Mouse (Mus musculus): ENCODE measurements around the gene Blnk.

Gene Blnk

GRCm38 (mm10) chr19:40994057-40994585, at the start of gene Blnk:
Gene Blnk, minus strand, starts transcription at chr19:40994535.
- DNase-seq (ENCODE audit: low read depth, low spot score) = no peak

DNA sequence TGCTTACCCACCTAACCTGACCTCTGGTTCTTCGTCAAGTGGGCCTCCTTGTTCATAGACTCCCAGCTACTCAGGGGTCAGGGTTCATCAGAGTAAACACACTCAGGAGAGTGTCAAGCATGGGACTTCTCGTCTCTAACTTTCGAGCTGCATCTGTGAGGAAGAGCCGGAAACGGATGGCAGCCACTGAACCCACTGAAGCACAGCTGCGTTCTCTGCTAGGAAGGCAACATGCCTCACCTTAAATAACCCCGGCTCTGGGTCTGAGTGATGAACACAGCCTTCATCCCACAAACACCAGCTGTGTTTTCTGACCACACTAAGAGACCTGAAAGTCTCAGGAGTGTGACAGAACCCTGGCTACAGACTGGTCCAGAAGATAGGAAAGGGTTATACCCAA, 44.8 kb upstream of the Blnk start:
- DNase-seq (ENCODE audit: low read depth, low spot score) = no peak

- no peak for DNase-seq (ENCODE audit: low read depth, low spot score)
Measured at GRCm38 (mm10) chr19:41035809-41036551, 41.6 kb upstream of the Blnk start.

DNA sequence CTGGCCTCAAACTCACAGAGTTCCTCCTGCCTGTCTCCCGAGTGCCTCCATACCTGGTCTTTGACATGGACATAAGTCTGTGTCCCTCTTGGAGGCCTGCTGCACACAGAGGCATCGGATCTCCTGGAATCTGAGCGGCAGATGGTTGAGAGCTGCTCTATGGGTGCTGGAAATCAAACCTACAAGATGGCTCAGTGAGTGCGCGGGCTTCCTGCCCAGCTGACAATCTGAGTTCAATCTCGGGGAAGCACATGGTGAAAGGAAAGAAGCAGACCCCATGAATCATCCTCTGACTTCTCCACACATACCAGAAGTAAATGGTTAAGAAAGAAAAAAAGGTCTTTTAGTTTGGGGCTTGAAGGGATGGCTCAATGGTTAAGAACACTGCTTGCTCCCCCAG, 37.5 kb upstream of the Blnk start:
- DNase-seq (ENCODE audit: low read depth, low spot score) = no peak

DNA sequence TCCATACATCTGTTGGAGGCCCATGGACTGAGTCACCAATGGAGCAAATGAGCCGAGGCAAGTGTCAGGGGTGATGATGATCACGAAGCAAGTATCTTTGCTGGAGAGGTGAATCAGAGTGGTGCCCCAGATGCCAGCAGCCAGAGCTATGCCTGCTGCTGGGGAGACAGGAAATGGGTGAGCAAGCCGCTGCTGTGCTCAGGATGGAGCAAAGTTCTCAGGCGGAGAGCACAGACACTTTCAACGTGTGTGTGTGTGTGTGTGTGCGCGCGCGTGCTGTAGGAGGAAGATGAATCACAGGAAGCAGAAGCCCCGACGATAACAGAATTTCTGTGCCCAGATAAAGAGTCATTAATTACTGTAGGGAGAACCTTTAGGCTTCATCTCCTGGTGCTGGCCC, 36.7 kb upstream of the Blnk start:
- no peak for DNase-seq (ENCODE audit: low read depth, low spot score)

DNA sequence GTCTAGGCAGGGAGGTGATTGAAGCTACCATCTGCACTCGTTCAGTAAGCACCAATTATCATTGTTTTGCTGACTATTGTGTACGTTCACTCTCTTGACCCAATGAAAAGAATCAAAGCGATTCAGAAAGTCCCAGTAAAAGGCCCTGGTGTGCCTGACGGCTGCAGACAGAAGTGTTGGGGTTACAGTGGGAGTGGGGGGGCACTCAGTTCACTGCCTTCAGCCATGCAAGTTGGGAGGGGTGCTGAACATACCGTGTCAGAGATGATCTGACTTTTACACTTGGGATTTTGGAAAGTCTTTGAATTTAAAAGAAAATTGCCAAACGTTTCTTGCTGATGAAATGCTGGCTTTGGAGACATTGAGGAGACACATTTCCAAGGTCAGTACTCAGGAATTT, 35.8 kb upstream of the Blnk start:
- DNase-seq (ENCODE audit: low read depth, low spot score) = no peak

DNA sequence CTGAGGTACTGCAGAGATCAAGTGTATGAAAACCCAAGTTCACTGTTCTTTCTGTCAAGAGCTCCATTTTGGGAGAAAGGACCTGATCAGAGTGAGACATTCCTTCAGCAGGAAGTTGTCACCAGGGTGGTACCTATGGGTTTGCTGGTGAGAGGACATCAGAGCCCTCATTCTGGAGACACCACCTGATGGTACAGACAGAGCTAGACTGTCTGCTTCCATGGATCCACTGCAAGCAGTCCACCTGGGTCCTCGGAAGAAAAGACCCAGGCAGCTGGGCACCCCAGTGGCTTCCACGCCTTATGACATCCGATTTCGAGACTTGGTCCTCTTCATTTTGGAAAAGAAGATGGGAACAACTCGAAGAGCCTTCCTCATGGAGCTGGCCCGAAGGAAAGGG, 34.9 kb upstream of the Blnk start, which contains the start of gene Dntt:
Gene Dntt (plus strand): TSS at position 57 of the 400 bp plus-strand sequence.
- no peak for DNase-seq (ENCODE audit: low read depth, low spot score)

- DNase-seq (ENCODE audit: low read depth, low spot score) = no peak
Measured at GRCm38 (mm10) chr19:41027601-41028000, 33.3 kb upstream of the Blnk start.

DNA sequence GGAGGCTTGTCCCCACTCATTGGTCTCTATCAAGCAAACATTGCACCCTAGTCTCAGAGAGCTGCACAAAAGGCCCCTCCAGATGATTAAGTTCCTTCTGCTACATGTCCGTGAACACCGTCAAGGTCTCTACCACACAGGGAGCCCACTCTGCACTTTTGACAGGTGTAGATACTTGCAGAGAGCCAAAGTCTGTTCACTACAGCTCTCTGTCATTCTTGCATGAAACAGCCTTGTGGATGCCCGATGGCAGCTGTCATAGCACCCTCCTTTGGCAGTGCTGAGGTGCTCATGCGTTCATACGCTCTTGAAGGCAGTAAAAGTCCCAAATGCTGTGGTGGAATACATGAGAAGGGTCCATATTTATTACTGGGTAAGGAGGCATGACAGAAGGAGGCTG, 32.7 kb upstream of the Blnk start:
- DNase-seq (ENCODE audit: low read depth, low spot score) = no peak

DNA sequence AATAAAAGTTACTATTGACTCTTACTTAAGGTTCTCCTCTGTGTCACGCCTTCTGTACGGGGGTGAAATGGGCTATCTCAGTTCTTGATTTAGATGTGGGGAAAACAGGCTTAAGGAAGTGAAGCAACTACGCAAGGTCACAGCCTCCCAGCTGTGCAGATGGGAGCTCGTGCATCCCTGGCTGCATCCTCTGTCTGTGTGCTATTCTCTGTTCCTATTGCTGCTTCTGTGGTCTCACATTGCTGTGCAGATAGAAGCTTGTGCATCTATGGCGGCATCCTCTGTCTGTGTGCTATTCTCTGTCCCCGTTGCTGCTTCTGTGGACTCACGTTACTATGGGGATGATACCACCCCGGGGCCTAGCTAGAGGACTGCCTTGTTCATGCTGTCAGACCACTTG, 32.2 kb upstream of the Blnk start:
- no peak for DNase-seq (ENCODE audit: low read depth, low spot score)

DNA sequence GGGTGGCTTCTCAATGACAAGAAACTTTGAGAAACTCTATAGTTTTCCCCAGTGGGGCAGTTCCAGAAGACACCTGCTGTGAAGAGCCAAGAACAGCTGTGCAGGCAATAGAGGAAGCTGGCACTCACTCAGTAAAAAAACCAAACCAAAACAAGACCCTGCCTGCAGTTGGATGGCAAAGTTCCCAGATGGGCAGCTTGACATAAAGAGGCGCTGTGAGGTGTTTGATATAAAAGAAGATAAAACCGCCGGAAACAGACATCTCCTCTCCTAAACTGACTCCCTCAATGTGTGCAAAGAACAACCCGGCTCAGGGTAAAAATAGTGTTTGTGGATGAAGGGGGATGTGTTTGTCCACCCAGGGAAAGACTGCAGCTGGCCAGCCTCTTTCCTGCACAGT, 27.9 kb upstream of the Blnk start:
- DNase-seq (ENCODE audit: low read depth, low spot score) = no peak

GRCm38 (mm10) chr19:41020537-41020936, 26.2 kb upstream of the Blnk start:
- no peak for DNase-seq (ENCODE audit: low read depth, low spot score)

GRCm38 (mm10) chr19:41019164-41019675, 24.9 kb upstream of the Blnk start:
- no peak for DNase-seq (ENCODE audit: low read depth, low spot score)

GRCm38 (mm10) chr19:41015951-41016716, 21.8 kb upstream of the Blnk start:
- peak; percentile 57 for DNase-seq (ENCODE audit: low read depth, low spot score)

- DNase-seq (ENCODE audit: low read depth, low spot score) = no peak
Measured at GRCm38 (mm10) chr19:41014003-41014402, 19.7 kb upstream of the Blnk start.

DNA sequence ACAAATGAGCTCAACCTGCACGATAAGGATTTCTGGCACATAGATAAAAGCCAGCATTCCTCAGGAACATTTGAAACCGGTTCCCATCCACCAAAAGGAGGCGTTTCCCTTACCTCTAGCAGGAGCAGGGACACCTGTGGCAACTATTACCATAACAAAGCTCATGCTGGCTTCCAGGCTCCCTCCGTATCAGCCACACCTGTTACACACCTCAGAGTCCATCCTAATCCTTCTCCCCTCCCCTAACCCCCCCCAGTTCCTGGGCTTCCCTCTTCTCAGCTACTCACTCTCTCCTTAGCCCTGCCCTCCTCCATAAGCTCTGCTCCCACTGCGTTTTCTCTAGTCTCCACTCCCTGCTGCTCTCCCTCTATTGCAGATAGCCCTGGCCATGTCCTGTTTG, 19.3 kb upstream of the Blnk start:
- DNase-seq (ENCODE audit: low read depth, low spot score) = no peak

- no peak for DNase-seq (ENCODE audit: low read depth, low spot score)
Measured at GRCm38 (mm10) chr19:41011676-41012075, 17.3 kb upstream of the Blnk start.

DNA sequence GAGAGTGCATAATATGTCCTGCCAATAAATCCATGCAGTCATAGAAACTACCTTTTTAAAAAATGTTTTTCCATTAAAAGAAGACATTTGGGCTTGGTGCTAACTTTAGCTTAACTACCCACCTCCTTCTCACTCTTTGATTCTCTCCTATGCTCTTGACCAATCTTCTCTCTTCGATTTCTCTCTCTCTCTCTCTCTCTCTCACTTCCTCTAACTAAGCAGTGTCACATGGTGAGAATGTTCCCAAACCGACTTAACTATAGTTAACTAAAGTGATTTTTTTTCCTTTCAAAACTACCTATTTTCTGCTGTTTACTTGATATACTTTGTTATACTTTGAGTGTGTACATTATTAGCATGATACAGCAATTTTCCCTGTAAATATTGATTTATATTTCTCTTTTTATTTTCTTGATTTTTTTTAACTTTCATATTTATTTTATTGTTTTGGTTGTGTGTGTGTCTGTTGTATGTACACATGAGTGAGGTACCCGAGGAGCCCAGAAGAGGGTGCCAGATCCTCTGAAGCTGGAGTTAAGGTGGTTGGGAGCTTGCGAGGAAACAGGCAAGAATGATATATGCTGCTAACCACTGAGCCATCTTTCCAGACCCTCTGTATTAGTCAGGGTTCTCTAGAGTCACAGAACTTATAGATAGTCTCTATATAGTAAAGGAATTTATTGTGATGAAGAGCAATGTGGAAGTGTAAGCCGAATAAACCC, 14.5 kb upstream of the Blnk start:
- no peak for DNase-seq (ENCODE audit: low read depth, low spot score)

GRCm38 (mm10) chr19:41007733-41008132, 13.4 kb upstream of the Blnk start:
- DNase-seq (ENCODE audit: low read depth, low spot score) = no peak

DNA sequence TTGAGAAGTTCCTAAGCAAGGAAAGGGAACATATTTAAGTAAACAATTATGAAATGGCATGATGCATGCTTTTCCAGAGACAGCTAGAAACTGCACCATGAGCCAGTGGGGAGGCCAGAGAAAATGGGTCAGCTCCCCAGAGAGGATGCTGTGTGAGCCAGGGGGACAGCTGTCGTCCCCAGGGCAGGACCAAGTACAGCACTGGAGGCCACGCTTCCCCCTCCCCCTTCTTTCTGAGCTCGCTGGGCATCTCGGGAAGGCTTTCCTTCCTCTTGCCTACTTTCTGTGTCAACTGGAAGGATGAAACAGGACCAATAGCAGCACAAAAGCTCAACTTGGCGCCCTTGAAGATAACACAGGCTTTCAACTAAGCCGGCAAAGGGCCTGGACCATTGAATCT, 13.0 kb upstream of the Blnk start:
- DNase-seq (ENCODE audit: low read depth, low spot score) = no peak

GRCm38 (mm10) chr19:41006621-41007020, 12.3 kb upstream of the Blnk start:
- DNase-seq (ENCODE audit: low read depth, low spot score) = no peak

Data from embryo, embryonic 11.5 days (tissue).